8 mouse cellular contexts compared by ENCODE assay signal in genomic region chr4:126967864-126968821, GRCm38 (mm10). TPM values are rescaled to one million over a fixed set of nuclear protein-coding genes. Genes with fewer than 3 reads are reported as not detected.
DNase-seq lines count a peak whose midpoint lies in the region; ATAC-seq and TF ChIP-seq lines count a peak whose summit lies in the region.

TSS of gene Zmym4 (minus strand) at chr4:126968135.

- peak within 1 kb of the TSS; percentile 68 for H3K4me3 ChIP-seq in bone marrow, adult 2 months (replicated peaks; ENCODE audit: control insufficient read depth, low read depth, low read length)
- peak within 1 kb of the TSS; percentile 94 for H3K4me3 ChIP-seq in embryonic facial prominence, embryonic 15.5 days (replicated peaks)
- H3K4me3 ChIP-seq in heart, embryonic 10.5 days = peak within 1 kb of the TSS; percentile 94
- peak within 1 kb of the TSS; percentile 85 for H3K4me3 ChIP-seq in kidney, embryonic 15.5 days (replicated peaks)

- peak; percentile 37; the same call in 1 of the 2 replicates for TF ChIP-seq POLR2A in bone marrow, adult 2 months (IDR thresholded peaks at IDR 0.05; ENCODE audit: borderline replicate concordance, control insufficient read depth, low read depth, low read length)

- H3K9ac ChIP-seq in embryonic facial prominence, embryonic 15.5 days = peak within 1 kb of the TSS; percentile 96
- peak within 1 kb of the TSS; percentile 93 for H3K9ac ChIP-seq in kidney, embryonic 15.5 days

- TF ChIP-seq CTCF in bone marrow, adult 2 months (IDR thresholded peaks at IDR 0.05; ENCODE audit: control insufficient read depth, insufficient read depth, low read length) = no peak

- H3K27ac ChIP-seq in bone marrow, adult 2 months (ENCODE audit: control insufficient read depth, insufficient read depth, low read depth, low read length, poor library complexity) = peak within 1 kb of the TSS; percentile 63
- peak within 1 kb of the TSS; percentile 97 for H3K27ac ChIP-seq in embryonic facial prominence, embryonic 15.5 days (replicated peaks)
- H3K27ac ChIP-seq in heart, embryonic 10.5 days = peak within 1 kb of the TSS; percentile 99
- peak within 1 kb of the TSS; percentile 97 for H3K27ac ChIP-seq in kidney, embryonic 15.5 days

- no peaks in the 10 kb centered on the region for H3K9me3 ChIP-seq in embryonic facial prominence, embryonic 15.5 days (replicated peaks)
- H3K9me3 ChIP-seq in heart, embryonic 10.5 days = no peaks in the 10 kb centered on the region
- no peaks in the 10 kb centered on the region for H3K9me3 ChIP-seq in kidney, embryonic 15.5 days (replicated peaks)

- H3K36me3 ChIP-seq in embryonic facial prominence, embryonic 15.5 days = no peaks in the 10 kb centered on the region
- 0 out of 2 replicates have a peak, but pooled peaks cover 4% of the 10 kb centered on the region for H3K36me3 ChIP-seq in heart, embryonic 10.5 days
- H3K36me3 ChIP-seq in kidney, embryonic 15.5 days = no peaks in the 10 kb centered on the region

- 6% methylated on average over 54 of the region's 54 CpGs for WGBS in bone marrow, adult 2 months
- WGBS in embryonic facial prominence, embryonic 15.5 days = 6% methylated on average over 53 of the region's 54 CpGs
- 6% methylated on average over 47 of the region's 54 CpGs for WGBS in heart, embryonic 10.5 days
- 6% methylated on average over 52 of the region's 54 CpGs for WGBS in kidney, embryonic 15.5 days

- DNase-seq in 416B (ENCODE audit: low read depth) (peak; percentile 95), liver (peak; percentile 89)
- peak; percentile 97 for DNase-seq in heart, embryonic 10.5 days (ENCODE audit: low spot score)
- DNase-seq in spleen, postnatal 4 days (ENCODE audit: low spot score in 2 of 2) = peak; percentile 85 to 91

- H3K4me1 ChIP-seq in bone marrow, adult 2 months (ENCODE audit: control insufficient read depth, insufficient read depth, low read length) = peaks cover 2% of the 10 kb centered on the region
- H3K4me1 ChIP-seq in embryonic facial prominence, embryonic 15.5 days = peaks cover 4% of the 10 kb centered on the region; the same call in 1 of the 2 replicates
- no peaks in the 10 kb centered on the region for H3K4me1 ChIP-seq in heart, embryonic 10.5 days
- peaks cover 8% of the 10 kb centered on the region for H3K4me1 ChIP-seq in kidney, embryonic 15.5 days

- peak; percentile 98 for ATAC-seq in embryonic facial prominence, embryonic 15.5 days (ENCODE audit: insufficient number of reproducible peaks, low FRiP score, low TSS enrichment, low read depth)
- peak; percentile 98 for ATAC-seq in kidney, embryonic 15.5 days (replicated peaks; ENCODE audit: low FRiP score)
- ATAC-seq in monocyte, adult 5-6 weeks (replicated peaks; ENCODE audit: insufficient number of reproducible peaks, low FRiP score, low TSS enrichment, poor library complexity, severe bottlenecking) = peak; percentile 97

- peak within 1 kb of the TSS; percentile 69 for H3K4me2 ChIP-seq in embryonic facial prominence, embryonic 15.5 days (replicated peaks)
- H3K4me2 ChIP-seq in kidney, embryonic 15.5 days = peak within 1 kb of the TSS; percentile 61

- H3K27me3 ChIP-seq in embryonic facial prominence, embryonic 15.5 days = no peaks in the 10 kb centered on the region
- H3K27me3 ChIP-seq in heart, embryonic 10.5 days (ENCODE audit: insufficient read depth, poor library complexity, severe bottlenecking) = no peaks in the 10 kb centered on the region
- no peaks in the 10 kb centered on the region for H3K27me3 ChIP-seq in kidney, embryonic 15.5 days

RNA-seq across cellular contexts. Expression of gene Zmym4, which starts in this region (rescaled TPM):
- 4.5 and 10.6 TPM in 2 replicates for polyA plus RNA-seq in bone marrow, adult 2 months (2011; ENCODE audit: insufficient read depth, insufficient read length, low replicate concordance, missing spikeins)
- 19.8 and 20.3 TPM in 2 replicates for polyA plus RNA-seq in embryonic facial prominence, embryonic 15.5 days (2015; fragmentation: Nextera tagmentation; extraction: Ambion mirVana)
- polyA plus RNA-seq in heart, embryonic 10.5 days (2016; fragmentation: Nextera tagmentation; extraction: Ambion mirVana) = 14.9 and 16.3 TPM in 2 replicates
- polyA plus RNA-seq in kidney, embryonic 15.5 days (2015; fragmentation: Nextera tagmentation; extraction: Ambion mirVana) = 19.8 and 20.3 TPM in 2 replicates
- total RNA-seq in monocyte, adult 5-6 weeks (2017) = 15.8 to 61.9 TPM (median 46.3 TPM) in 3 replicates

Comparison
In these comparisons a context has a peak if more than half of its experiments do, and no peak if none do; other contexts are left out.
1. Peak in every context shown above with its lines: DNase-seq, ATAC-seq, H3K4me3 ChIP-seq and H3K27ac ChIP-seq.